Comparison of ENCODE assay signal across 8 mouse cellular contexts in genomic region chr11:4134986-4135935, GRCm38 (mm10). TPM values are rescaled to one million over a fixed set of nuclear protein-coding genes. Genes with fewer than 3 reads are reported as not detected.
DNase-seq lines count a peak whose midpoint lies in the region; ATAC-seq lines count a peak whose summit lies in the region.

Gene Rnf215 (plus strand): TSS chr11:4135202.

- WGBS in embryonic facial prominence, embryonic 14.5 days = 4% methylated on average over 31 of the region's 66 CpGs
- 1% methylated on average over 63 of the region's 66 CpGs for WGBS in limb, embryonic 15.5 days

- H3K27ac ChIP-seq in embryonic facial prominence, embryonic 14.5 days (replicated peaks; ENCODE audit: low read depth, low read length) = peak within 1 kb of the TSS; percentile 74
- peak within 1 kb of the TSS; percentile 82 for H3K27ac ChIP-seq in limb, embryonic 15.5 days

- no peaks in the 10 kb centered on the region for H3K27me3 ChIP-seq in embryonic facial prominence, embryonic 14.5 days (replicated peaks; ENCODE audit: control insufficient read depth, insufficient read depth, low read length)
- no peaks in the 10 kb centered on the region for H3K27me3 ChIP-seq in limb, embryonic 15.5 days

- H3K9ac ChIP-seq in embryonic facial prominence, embryonic 14.5 days (ENCODE audit: low read depth, low read length) = peak within 1 kb of the TSS; percentile 98
- peak within 1 kb of the TSS; percentile 99 for H3K9ac ChIP-seq in limb, embryonic 15.5 days

- H3K4me3 ChIP-seq in embryonic facial prominence, embryonic 14.5 days (ENCODE audit: low read depth, low read length) = peak within 1 kb of the TSS; percentile 89
- H3K4me3 ChIP-seq in limb, embryonic 15.5 days = peak within 1 kb of the TSS; percentile 90

- peak; percentile 92 for ATAC-seq in embryonic facial prominence, embryonic 14.5 days (ENCODE audit: low read depth)
- peak; percentile 82 for ATAC-seq in limb, embryonic 15.5 days (ENCODE audit: insufficient number of reproducible peaks, low FRiP score, low TSS enrichment, low read depth)

- H3K4me1 ChIP-seq in embryonic facial prominence, embryonic 14.5 days (ENCODE audit: control insufficient read depth, insufficient read depth, low read length) = peaks cover 4% of the 10 kb centered on the region
- peaks cover 20% of the 10 kb centered on the region for H3K4me1 ChIP-seq in limb, embryonic 15.5 days

- peaks cover 34% of the 10 kb centered on the region for H3K36me3 ChIP-seq in embryonic facial prominence, embryonic 14.5 days (ENCODE audit: control insufficient read depth, insufficient read depth, low read length)
- H3K36me3 ChIP-seq in limb, embryonic 15.5 days = peaks cover 34% of the 10 kb centered on the region

- DNase-seq in 3T3-L1 (ENCODE audit: low read depth, low spot score) = peak; percentile 92
- DNase-seq in adrenal gland, postnatal 4 days (ENCODE audit: low spot score in 2 of 2) = peak; percentile 79 to 84
- peak; percentile 95 for DNase-seq in embryonic facial prominence, embryonic 14.5 days (ENCODE audit: low spot score)
- peak; percentile 84 for DNase-seq in heart, adult 8-10 months (ENCODE audit: low spot score)
- DNase-seq in kidney, adult 9 months = peak; percentile 86
- peak; percentile 48 to 75 for DNase-seq in monocyte, adult 2 months (ENCODE audit: low read depth in 1 of 2, low spot score in 2 of 2)
- peak; percentile 83 to 86 for DNase-seq in spleen, postnatal 36 days (ENCODE audit: low spot score in 2 of 2)

- peak within 1 kb of the TSS; percentile 89 for H3K4me2 ChIP-seq in embryonic facial prominence, embryonic 14.5 days (ENCODE audit: low read depth, low read length)
- peak within 1 kb of the TSS; percentile 74 for H3K4me2 ChIP-seq in limb, embryonic 15.5 days

- H3K9me3 ChIP-seq in embryonic facial prominence, embryonic 14.5 days (ENCODE audit: control insufficient read depth, low read length) = no peaks in the 10 kb centered on the region
- no peaks in the 10 kb centered on the region for H3K9me3 ChIP-seq in limb, embryonic 15.5 days

RNA-seq across cellular contexts. Expression of gene Rnf215, which starts in this region (rescaled TPM):
- 10 to 100 TPM; 32.0 to 34.8 TPM for total RNA-seq in adrenal gland, postnatal 4 days (2021)
- polyA plus RNA-seq in embryonic facial prominence, embryonic 14.5 days (2014; fragmentation: Nextera tagmentation; extraction: Ambion mirVana) = 34.8 and 36.5 TPM in 2 replicates
- total RNA-seq in heart, adult 8-10 months (2022) = 10 to 100 TPM in 3 of 4 experiments, 1 to 10 TPM in 1; 10.0 to 14.2 (median 11.2) TPM
- polyA plus RNA-seq in limb, embryonic 15.5 days (2015; fragmentation: Nextera tagmentation; extraction: Ambion mirVana) = 30.8 and 35.5 TPM in 2 replicates

Comparison
In these comparisons a context has a peak if more than half of its experiments do, and no peak if none do; other contexts are left out.
1. Peak in every context shown above with its lines: DNase-seq, ATAC-seq, H3K4me3 ChIP-seq and H3K27ac ChIP-seq.